ENCODE assay signal across 8 mouse cellular contexts in genomic region chr4:152435255-152435654, GRCm38 (mm10). TPM values are rescaled to one million over a fixed set of nuclear protein-coding genes. Genes with fewer than 3 reads are reported as not detected.
DNase-seq lines count a peak whose midpoint lies in the region; ATAC-seq and TF ChIP-seq lines count a peak whose summit lies in the region.

No protein-coding gene starts in this region.

- peak overlapping the region; percentile 32 for H3K4me2 ChIP-seq in hindbrain, embryonic 11.5 days (replicated peaks; ENCODE audit: low read depth, low read length)

- peak overlapping the region; percentile 19 for H3K4me3 ChIP-seq in cerebellum, adult 2 months (replicated peaks; ENCODE audit: insufficient read depth, low read depth, low read length)
- 0 out of 2 replicates have a peak overlapping the region, but pooled peaks have one; percentile 2 for H3K4me3 ChIP-seq in hindbrain, embryonic 11.5 days (ENCODE audit: low read depth, low read length)

- no peaks in the 10 kb centered on the region for H3K9me3 ChIP-seq in hindbrain, embryonic 11.5 days (ENCODE audit: control insufficient read depth, low read length)

- WGBS in cerebellum, adult 2 months, result 12% methylated on average over 10 of the region's 10 CpGs
- 11% methylated on average over 10 of the region's 10 CpGs for WGBS in hindbrain, embryonic 11.5 days

- DNase-seq in NIH3T3 (ENCODE audit: low read depth), result peak; percentile 70
- peak; percentile 78 to 86 for DNase-seq in cerebellum, adult 2 months
- DNase-seq in forelimb bud, embryonic 11.5 days (ENCODE audit: low read depth, low spot score), result peak; percentile 74
- DNase-seq in hindbrain, embryonic 11.5 days (ENCODE audit: low spot score), result peak; percentile 91
- DNase-seq in layer of hippocampus, postnatal 10 days (ENCODE audit: low spot score in 2 of 2), result peak; percentile 85 to 90
- DNase-seq in lung, postnatal 36 days, result peak; percentile 75
- peak; percentile 66 for DNase-seq in retina, postnatal 7 days (ENCODE audit: low read depth, low spot score)
- DNase-seq in urinary bladder, postnatal 36 days (ENCODE audit: low spot score in 2 of 2), result peak; percentile 45 to 59

- no peaks in the 10 kb centered on the region for H3K36me3 ChIP-seq in hindbrain, embryonic 11.5 days (ENCODE audit: control insufficient read depth, insufficient read depth, low read length)

- TF ChIP-seq POLR2A in cerebellum, adult 2 months (IDR thresholded peaks at IDR 0.05; ENCODE audit: borderline replicate concordance, insufficient read depth, low read length), result no peak

- peak; percentile 86 for TF ChIP-seq CTCF in cerebellum, adult 2 months (IDR thresholded peaks at IDR 0.05; ENCODE audit: borderline replicate concordance, insufficient read depth, low read depth, low read length)

- H3K4me1 ChIP-seq in cerebellum, adult 2 months (ENCODE audit: control insufficient read depth, insufficient read depth, low read length), result no peaks in the 10 kb centered on the region
- no peaks in the 10 kb centered on the region for H3K4me1 ChIP-seq in hindbrain, embryonic 11.5 days (replicated peaks; ENCODE audit: control insufficient read depth, insufficient read depth, low read length)

- H3K9ac ChIP-seq in hindbrain, embryonic 11.5 days (ENCODE audit: low read depth, low read length), result no peak overlapping the region

- H3K27ac ChIP-seq in cerebellum, adult 2 months (ENCODE audit: insufficient read depth, low read length), result no peak overlapping the region
- H3K27ac ChIP-seq in hindbrain, embryonic 11.5 days (ENCODE audit: low read depth, low read length), result no peak overlapping the region

- H3K27me3 ChIP-seq in cerebellum, adult 2 months (ENCODE audit: control insufficient read depth, insufficient read depth, low read length), result no peaks in the 10 kb centered on the region
- no peaks in the 10 kb centered on the region for H3K27me3 ChIP-seq in hindbrain, embryonic 11.5 days (ENCODE audit: control insufficient read depth, insufficient read depth, low read length)

- peak; percentile 62; the same call in 1 of the 2 replicates for ATAC-seq in hindbrain, embryonic 11.5 days (ENCODE audit: low FRiP score)

RNA-seq across cellular contexts. Expression of gene Nphp4, which starts 41.3 kb away (rescaled TPM):
- polyA plus RNA-seq in cerebellum, adult 2 months (2012; rRNA removed), result 8.7 and 8.8 TPM in 2 replicates
- 3.5 and 4.2 TPM in 2 replicates for polyA plus RNA-seq in hindbrain, embryonic 11.5 days (2014; fragmentation: Nextera tagmentation; extraction: Ambion mirVana)
- total RNA-seq in layer of hippocampus, postnatal 10 days (2021), result 10 to 100 TPM; 21.3 to 22.4 TPM

RNA-seq across cellular contexts. Expression of gene Kcnab2, which starts 42.4 kb away (rescaled TPM):
- polyA plus RNA-seq in cerebellum, adult 2 months (2012; rRNA removed), result 161 and 191 TPM in 2 replicates
- polyA plus RNA-seq in hindbrain, embryonic 11.5 days (2014; fragmentation: Nextera tagmentation; extraction: Ambion mirVana), result 9.2 and 11.1 TPM in 2 replicates
- total RNA-seq in layer of hippocampus, postnatal 10 days (2021), result 100 to 1,000 TPM; 233 to 258 TPM

Comparison
In these comparisons a context has a peak if more than half of its experiments do, and no peak if none do; other contexts are left out.
1. RNA of gene Kcnab2, which starts 42.4 kb away (polyA plus RNA-seq): 161 to 191 TPM in cerebellum, adult 2 months; 9.2 to 11.1 TPM in hindbrain, embryonic 11.5 days; every median in the first group is over 10 times any median in the second.
2. Peak in every context shown above with its lines, with median percentiles within 50 percentile points of each other: DNase-seq.